Mouse (Mus musculus) gastrocnemius, postnatal 36 days (tissue): ENCODE data around the gene Dscaml1. TPM values are rescaled to one million over a fixed set of nuclear protein-coding genes. Genes with fewer than 3 reads are reported as not detected.

Experiments used
- DNase-seq, 2 experiments: peaks; one replicate each; pipeline ENCODE4 v3.0.0; 2022
- intact Hi-C: fragments of 180-260 bp; cut with DNase I; formaldehyde crosslinking; loops from one replicate; pipeline ENCODE4 v1.15.1; 2025
- total RNA-seq, 2 experiments: library from RNA; stranded (reverse); gene quantifications; 2 replicates each; pipeline ENCODE4 v1.2.3; 2021

The Dscaml1 gene
- total RNA-seq, 2 experiments from 2014 or later, result not detected

DNA sequence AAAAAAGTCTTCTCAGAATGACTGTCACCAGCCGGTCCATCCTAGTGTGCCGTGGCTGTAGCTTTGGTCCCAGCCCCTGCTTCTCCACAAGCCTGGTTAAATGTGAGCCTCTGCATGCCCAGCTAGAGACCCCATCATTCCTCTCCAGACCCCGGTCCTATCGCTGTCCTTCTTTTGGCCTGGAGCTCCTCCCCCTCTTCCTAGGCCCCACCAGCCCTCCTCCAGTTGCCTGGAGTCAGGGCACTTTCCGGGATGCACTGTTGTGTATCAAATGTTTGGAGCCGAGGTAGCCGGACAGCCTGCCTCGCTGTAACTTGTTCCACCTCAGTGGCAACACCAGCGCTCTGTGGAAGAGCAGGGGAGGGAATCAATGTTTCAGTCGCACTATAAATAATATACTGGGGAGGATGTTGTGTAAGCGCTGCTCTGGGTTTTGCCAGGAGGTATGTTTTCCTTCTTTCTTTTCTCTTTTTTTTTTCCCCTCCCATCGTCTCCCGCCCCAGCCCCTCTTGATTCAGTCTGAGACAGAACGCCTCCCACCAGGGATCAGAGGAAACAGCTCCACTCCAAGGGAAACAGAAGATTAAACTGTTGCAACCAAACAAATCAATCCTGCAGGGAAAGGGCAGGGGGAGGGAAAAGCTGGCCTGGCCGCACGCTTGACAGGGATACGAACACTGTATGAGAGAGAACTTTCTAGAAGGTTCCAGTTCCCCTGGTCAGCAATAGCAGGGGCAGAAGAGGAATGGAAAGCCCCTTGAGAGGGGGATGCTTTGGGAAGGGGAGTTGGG is 128.8 kb downstream of the Dscaml1 start:
- no peak for DNase-seq
- intact Hi-C loops, result no loop called here

GRCm38 (mm10) chr9:45556882-45557281 is 130.5 kb downstream of the Dscaml1 start:
- no peak for DNase-seq
- intact Hi-C loops, result no loop called here

- peak in 1 of 2 experiments; percentile 18 for DNase-seq
- intact Hi-C loops, result no loop called here
Observed at GRCm38 (mm10) chr9:45560987-45561386, 134.6 kb downstream of the Dscaml1 start.

GRCm38 (mm10) chr9:45566843-45567578 is 140.6 kb downstream of the Dscaml1 start:
- no peak for DNase-seq
- intact Hi-C loops, result no loop called here

DNA sequence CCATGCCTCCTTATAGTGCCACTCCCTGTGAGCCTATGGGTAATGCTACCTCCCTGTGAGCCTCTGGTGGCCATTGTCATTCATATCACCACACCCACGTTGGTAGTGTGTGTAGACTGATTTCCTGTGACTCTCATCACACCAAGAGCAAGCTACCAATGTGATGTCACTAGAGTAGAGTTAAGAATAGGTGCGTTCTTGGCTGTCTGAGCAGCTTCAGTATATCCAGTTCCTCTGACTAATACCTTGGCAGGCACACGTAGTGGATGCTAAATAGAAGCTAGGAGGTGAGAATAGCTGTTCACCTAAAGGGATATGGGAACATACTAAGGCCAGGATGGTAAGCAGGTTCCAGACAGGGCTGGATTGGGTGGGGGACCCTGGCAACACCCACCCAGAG is 143.3 kb downstream of the Dscaml1 start:
- no peak for DNase-seq
- intact Hi-C loops, result no loop called here

DNA sequence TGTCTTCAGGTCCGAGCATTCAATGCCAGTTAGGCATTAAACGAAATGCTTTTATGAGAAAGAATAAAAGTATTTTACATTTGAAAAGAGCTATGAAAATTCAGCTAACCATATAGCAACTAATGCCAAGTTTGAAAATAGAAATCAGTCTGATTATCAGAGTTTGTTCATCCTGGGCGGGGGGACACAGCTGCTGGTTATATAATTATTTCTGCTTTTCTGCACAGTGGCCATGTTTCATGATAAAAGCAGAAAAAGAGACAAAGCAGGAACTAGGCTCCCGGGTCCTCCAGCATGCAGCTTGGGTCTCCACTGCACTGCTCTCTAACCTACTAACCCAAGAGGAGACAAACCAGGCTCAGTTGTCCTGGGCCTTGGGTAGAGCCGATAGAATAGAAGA is 143.9 kb downstream of the Dscaml1 start:
- intact Hi-C loops, result no loop called here
- DNase-seq, result no peak

DNA sequence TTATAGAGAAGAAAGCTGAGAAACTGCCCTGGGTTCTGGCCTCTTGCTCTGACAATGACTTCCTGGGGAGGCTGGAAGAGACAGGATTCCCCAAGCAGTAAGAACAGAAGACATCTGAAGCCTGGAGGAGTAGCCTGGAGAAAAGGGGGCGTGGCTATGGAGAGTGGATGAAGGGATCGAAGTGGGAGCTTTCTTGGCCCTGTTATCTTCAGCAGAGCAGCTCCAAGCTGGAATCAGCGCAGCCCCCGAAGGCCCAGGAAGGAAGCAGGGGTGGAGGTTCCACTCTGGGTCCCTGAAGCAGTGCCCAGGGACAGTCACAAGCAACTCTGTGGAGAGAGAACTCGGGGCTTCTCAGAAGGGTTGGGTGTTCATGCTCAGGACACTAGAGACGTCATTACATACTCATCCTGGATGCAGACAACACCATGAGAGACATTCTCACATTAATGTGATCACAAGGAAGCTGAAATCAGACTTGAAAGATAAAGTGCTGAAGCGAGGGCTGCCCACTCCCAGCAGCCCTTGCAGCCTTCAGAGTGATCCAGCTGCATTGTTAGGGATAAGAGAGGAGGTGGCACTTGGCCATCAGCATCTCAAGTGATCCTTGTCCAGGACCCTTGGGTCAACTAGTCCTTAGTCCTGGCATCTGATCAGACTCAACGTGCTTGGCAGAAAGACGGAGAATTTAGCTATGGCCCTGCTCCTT is 146.5 kb downstream of the Dscaml1 start:
- intact Hi-C loops, result no loop called here
- no peak for DNase-seq

- no peak for DNase-seq
- intact Hi-C loops, result no loop called here
Observed at GRCm38 (mm10) chr9:45573493-45573815, 147.0 kb downstream of the Dscaml1 start.

GRCm38 (mm10) chr9:45574021-45574420 is 147.6 kb downstream of the Dscaml1 start:
- intact Hi-C loops, result no loop called here
- no peak for DNase-seq

GRCm38 (mm10) chr9:45580069-45580795 is 153.8 kb downstream of the Dscaml1 start:
- intact Hi-C loops, result loop anchor here (10.0 kb wide), 1 partner anchor 155 kb away; the partner anchor contains the start of gene Dscaml1
- no peak for DNase-seq

GRCm38 (mm10) chr9:45586475-45586874 is 160.0 kb downstream of the Dscaml1 start:
- intact Hi-C loops, result loop anchor here (10.0 kb wide), 1 partner anchor 162 kb away; the partner anchor contains the start of gene Dscaml1
- DNase-seq, result no peak

DNA sequence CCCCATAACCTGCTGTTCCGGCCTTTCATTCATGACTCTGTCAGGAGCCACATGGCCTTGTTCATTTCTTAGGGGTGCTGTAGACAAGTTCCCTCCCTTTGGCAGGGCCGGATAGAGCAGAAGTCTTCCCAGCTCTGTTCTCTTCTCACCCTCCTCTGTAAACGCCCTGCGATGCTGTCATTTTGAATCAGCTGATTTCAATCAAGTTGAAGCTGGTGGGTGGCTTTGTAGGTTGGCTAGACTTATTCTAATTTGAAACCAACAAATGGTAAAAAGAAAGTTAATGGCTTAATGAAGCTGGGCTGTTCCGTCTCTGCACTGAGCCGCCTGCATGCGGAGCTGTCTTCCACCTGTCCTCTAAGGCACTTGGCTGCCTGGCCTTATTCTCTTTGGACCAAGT is 161.3 kb downstream of the Dscaml1 start:
- intact Hi-C loops, result loop anchor here (10.0 kb wide), 1 partner anchor 163 kb away; the partner anchor contains the start of gene Dscaml1
- no peak for DNase-seq

DNA sequence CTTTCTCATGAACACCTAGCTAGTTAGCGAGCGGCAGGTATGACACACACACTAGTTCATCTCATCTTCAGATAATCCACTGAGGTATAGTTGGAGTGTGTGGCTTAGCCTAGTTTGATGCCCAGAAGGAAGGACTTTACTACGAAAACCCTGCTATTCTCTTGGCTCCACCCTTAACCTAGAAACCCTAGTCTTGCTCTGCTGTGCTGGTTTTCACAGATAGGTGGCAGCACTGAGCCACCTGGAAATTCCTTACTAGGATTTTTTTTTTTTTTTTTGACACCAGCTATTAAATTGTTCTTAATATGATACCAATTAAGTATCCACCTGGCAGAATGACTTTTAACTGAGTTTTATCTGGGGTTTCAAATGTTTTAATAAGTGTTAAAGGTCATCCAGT is 163.4 kb downstream of the Dscaml1 start:
- intact Hi-C loops, result loop anchor here (2.0 to 10.0 kb wide), 2 partner anchors 163 to 165 kb away; partner anchors contain the start of gene Dscaml1

GRCm38 (mm10) chr9:45591061-45591460 is 164.6 kb downstream of the Dscaml1 start:
- DNase-seq, result no peak
- intact Hi-C loops, result loop anchor here (2.0 kb wide), 1 partner anchor 162 kb away; no protein-coding TSS in a partner anchor

More for the DNA sequence above, 163.4 kb downstream of the Dscaml1 start:
- DNase-seq, result peak in 1 of 2 experiments; percentile 36

- no peak for DNase-seq
- intact Hi-C loops, result no loop called here
Observed at GRCm38 (mm10) chr9:45592374-45592773, 165.9 kb downstream of the Dscaml1 start.

DNA sequence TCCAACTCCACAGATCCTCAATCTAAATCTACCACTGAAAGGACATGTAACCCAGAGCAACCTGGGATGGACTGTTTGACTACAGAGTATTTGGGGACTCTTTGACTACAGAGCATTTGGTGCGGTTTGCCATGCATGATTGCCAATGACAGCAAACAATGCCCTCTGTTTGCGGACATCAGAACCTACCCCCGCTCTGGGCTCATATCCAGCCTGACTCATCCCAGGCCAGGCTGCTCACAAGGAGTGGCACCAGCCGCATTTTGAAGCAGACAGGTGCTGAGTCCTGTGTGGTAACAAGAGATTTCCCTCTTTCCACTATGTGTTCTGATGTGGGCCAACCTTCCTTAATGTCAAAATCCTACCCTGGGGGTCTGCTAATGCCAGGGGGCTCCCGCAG is 171.7 kb downstream of the Dscaml1 start:
- DNase-seq, result no peak
- intact Hi-C loops, result no loop called here

GRCm38 (mm10) chr9:45599377-45599776 is 172.9 kb downstream of the Dscaml1 start:
- intact Hi-C loops, result no loop called here

GRCm38 (mm10) chr9:45607337-45607736 is 180.9 kb downstream of the Dscaml1 start:
- intact Hi-C loops, result no loop called here
- no peak for DNase-seq

More at GRCm38 (mm10) chr9:45599377-45599776, 172.9 kb downstream of the Dscaml1 start:
- DNase-seq, result no peak

DNA sequence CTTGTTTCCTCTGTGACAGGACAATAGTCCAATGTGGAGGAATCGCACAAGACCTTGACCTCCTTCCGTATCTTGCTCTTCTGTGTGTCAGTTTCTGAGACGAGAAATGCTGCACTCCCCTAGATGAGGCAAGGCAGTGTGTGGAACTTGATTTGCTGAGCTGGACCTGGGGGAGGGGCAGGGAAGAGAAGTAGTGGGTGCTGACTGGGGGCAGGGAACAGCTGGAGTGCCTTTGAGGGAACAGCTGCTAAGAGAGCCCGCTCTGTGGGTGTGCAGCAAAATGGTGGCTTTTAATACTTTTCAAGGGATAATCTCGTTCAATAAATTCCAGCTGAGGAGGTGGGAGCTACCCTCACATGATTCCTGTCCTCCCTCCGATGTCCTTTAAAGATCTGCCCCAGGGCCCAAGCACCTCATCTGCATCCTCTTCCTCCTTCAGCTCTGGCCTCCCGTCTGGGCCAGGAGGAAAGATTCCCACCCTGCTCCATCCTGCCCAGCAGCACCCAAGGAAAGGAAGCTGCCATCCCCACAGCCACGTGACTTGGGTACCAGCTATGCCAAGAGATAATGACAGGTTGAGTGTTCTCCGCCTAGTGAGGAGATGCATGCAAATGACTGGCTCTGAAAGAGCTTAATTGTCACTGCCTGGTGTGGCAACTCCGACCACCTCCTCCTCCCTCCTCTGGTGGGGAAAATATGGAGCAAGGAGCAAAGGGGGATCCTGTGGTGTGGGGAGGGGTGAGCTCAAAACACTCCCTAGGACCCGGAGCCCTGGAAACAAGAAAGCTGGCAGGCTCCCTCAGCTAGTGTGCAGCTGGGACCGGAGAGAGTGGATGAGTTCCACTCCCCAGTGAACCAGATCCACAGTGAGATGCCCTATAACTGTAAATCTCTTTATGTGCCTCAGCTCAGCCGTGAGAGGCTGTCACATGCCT is 181.9 kb downstream of the Dscaml1 start:
- intact Hi-C loops, result no loop called here
- no peak for DNase-seq
